Mouse (Mus musculus) gastrocnemius, postnatal 14 days (tissue): ENCODE measurements at regions not wholly inside any gene's neighbourhood (a gene's known extent, or its start where the extent isn't known, plus 50 kb on each side); places are given as distances from the start of the nearest gene placed in this dataset.

Source experiments
- DNase-seq: peaks from one replicate; pipeline ENCODE4 v3.0.0; 2021; ENCODE audit warnings: mixed read lengths
- intact Hi-C: fragments of 180-260 bp; cut with DNase I; formaldehyde crosslinking; loops from one replicate; pipeline ENCODE4 v1.15.1; 2025; ENCODE audit warnings: low total_unique reads

DNA sequence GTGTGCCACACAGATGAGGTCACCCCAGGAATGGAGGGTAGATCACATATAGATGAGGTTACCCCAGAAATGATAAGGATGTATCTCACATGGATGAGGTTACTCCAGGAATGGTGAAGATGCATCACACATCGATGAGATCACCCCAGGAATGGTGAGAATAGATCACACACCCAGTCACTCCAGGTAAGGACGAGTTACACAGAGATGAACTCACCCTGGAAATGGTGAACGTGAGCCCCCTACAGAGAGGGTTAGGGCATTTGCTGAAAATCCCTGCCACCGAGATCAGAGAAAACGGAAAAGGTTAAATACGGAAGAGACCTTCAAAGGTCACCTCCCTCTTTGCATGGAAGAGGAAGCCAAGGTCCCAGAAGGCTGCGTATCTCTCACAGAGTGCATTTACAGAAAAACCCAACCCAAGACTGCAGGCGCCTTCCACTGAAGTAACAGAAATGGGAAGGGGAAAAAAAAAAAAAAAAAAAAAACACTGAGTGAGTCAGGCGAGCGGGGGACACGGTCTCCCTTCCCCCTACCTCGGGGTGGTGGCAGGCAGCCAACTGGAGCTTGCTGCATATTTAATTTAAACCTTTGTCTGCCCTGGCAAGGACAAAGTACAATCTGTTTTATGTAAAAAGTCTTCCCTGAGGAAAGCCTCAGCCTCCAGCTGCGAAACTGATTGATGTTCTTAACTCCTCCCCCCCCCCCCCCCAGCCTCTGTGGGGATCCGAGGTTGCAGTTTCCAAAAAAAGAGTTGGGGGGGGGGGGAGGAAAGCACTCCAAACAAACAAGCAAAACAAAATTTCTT is 175.8 kb upstream of the Jmjd1c start:
- DNase-seq = peak; percentile 88
- intact Hi-C loops = loop anchor here (10.0 kb wide), 1 partner anchor 305 kb away; no protein-coding TSS in a partner anchor

DNA sequence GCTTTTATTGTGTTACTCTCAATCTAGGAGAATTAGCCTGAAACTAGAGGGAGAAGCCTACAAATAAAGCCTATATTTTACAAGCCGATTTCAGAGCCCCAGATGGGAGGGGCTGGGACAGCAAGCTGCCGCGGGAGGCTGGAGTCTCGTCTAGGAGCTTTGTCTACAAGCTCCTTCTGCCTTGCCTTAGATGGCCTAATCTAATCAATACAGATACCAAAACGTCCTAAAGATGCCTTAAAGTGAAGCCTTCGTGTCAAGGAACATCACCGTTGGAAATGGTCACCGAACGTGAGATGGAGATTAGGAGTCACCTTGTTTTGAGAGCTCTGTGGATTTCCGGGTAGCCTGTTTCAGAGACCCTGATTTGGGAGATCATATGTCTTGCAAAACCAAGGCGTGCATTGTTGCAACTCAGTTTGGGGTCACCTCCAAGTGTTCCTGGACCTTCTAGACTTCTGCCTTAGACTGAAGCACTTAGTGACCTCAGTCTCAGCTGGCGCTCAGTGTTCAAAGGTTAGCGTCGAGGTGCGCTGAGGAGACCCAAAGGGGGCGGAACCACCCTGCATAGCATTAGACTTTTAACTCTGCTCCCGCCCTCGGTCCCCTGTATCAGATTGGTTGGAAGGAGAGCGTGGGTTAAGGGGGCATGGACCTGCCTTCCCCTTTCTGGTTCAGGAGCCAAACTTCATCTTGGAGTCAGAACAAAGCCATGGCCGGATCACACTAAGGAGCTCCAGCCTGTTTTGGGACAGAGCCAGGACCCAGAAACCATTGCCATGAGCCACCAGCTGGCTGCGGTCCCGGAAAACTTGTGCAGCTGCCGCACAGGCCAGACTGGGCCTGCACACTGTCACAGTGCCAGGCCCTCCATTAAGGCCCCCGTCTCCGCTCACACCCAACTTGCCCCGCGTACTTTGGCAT is 174.9 kb upstream of the Jmjd1c start:
- intact Hi-C loops = no loop called here

DNA sequence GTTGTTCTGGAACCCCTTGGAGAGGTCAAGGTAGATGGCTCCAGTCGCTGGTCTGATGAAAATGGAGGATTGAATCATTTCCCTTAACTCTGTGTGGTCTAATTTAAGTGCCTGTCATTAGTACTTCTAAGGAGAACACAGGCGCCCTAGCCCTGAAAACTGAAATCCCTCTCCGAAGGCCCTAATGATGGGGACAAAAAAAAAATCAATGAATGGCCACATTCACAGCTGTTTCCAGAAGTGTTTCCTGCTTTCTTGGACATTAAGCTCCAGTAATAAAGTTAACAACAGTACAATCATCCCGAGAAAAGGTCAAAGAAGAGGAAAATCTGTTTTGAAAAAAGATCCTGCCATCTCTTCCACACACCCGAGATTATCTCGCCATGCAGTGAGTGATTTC is 174.1 kb upstream of the Jmjd1c start:
- intact Hi-C loops = no loop called here
- no peak for DNase-seq

More for the DNA sequence above, 174.9 kb upstream of the Jmjd1c start:
- peak; percentile 91 for DNase-seq

- DNase-seq = no peak
- intact Hi-C loops = no loop called here
These were observed 173.6 kb upstream of the Jmjd1c start for GRCm38 (mm10) chr10:66922314-66922713.

DNA sequence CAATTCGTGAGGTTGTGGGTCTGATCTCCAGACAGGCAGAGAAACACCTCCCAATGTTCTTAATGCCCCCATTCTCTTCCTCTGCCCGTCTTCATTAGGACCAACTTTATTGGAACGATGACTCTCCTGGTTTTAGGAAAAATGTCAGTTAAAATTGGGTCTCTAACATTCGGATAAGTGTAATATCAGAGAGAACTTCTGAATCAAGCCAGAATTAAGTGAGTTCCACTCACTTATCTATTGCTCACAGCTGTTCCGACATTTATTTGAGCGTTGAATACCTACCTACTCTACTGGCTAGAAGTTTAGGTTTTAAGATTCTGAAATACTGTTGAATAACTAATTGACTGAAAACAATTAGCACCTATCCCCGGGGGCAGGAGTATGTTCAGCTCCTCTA is 172.0 kb upstream of the Jmjd1c start:
- no peak for DNase-seq
- intact Hi-C loops = no loop called here

DNA sequence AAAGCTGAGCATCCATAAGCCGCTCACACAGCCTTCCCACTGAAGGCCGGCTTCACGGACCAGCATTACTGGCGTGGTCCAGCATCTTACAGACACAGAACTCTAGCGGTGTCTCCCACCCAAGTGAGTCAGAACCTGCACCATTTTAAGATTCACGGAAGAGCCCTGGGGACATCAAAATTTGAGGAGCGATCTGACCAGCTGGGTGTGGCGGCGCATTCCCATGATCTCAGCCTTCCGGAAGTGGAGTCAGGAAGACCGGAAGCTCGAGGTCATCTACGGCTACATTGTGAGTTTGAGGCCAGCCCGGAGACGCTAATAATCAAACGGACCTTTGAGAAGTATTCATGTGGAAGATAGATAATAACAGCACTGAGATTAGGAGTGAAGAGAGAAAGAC is 171.5 kb upstream of the Jmjd1c start:
- intact Hi-C loops = no loop called here
- DNase-seq = no peak

GRCm38 (mm10) chr10:66925553-66926127 is 170.3 kb upstream of the Jmjd1c start:
- intact Hi-C loops = no loop called here
- no peak for DNase-seq

- intact Hi-C loops = no loop called here
- no peak for DNase-seq
These were observed 168.3 kb upstream of the Jmjd1c start for GRCm38 (mm10) chr10:66927651-66928050.

GRCm38 (mm10) chr10:66928211-66928990 is 167.5 kb upstream of the Jmjd1c start:
- peak; percentile 32 for DNase-seq
- intact Hi-C loops = no loop called here

DNA sequence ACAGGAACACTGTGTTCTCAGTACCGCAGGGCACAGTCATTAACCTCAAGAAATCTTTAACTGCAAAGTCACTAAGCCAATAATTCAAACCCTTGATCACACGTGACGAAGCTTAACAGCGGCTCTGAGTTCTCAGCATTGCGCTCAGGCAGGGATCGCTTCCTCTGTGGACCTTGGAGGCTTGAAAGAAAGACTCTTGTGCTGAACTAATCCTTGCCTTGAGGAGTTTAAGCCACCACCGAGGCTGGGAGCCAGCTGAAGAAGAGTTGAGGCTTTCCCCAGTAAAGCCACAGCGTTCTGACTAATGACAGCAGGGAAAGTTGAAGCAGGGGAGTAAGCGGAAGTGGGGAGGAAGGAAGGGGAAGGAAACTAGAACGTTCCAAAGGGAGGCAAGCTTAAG is 165.4 kb upstream of the Jmjd1c start:
- DNase-seq = no peak
- intact Hi-C loops = no loop called here

- peak; percentile 71 for DNase-seq
- intact Hi-C loops = no loop called here
These were observed 164.4 kb upstream of the Jmjd1c start for GRCm38 (mm10) chr10:66931505-66931904.

DNA sequence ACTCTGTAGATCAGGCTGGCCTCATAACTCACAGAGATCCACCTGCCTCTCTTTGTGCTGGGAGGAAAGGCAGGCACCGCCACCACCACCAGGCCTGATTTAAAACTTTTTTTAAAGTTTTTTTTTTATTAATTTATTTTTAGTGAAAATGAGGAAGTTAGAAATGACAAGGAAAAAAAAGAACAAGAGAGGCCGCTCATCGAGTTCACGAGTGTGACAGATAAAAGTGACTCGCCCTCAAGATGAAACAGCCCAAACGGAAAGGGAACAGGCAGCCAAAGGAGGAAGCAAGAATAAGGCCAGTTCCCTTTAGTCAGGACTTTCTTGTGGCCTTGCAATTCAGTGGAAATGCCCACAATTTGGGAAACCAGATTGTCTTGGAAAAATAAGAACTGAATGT is 163.4 kb upstream of the Jmjd1c start:
- intact Hi-C loops = no loop called here
- no peak for DNase-seq

DNA sequence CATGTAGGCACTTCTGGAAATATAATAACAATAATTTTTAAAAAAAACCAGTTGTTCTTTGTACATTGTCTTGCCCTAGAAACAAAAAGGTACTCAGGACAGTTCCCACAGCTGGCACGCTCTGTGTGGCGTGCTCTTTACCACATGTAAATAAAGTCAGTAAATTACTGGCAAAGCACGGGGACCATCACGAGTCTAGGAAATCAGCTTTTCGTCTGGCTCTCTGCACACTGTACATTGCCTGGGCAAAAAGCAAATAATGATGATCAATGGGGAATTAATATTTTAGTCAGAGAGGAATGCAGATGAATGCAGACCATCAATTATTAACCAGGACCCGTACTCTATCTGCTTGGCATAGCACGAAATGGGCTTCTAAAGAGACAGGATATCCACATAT is 162.2 kb upstream of the Jmjd1c start:
- intact Hi-C loops = no loop called here
- DNase-seq = no peak

- intact Hi-C loops = no loop called here
- no peak for DNase-seq
These were observed 160.2 kb upstream of the Jmjd1c start for GRCm38 (mm10) chr10:66935731-66936130.

DNA sequence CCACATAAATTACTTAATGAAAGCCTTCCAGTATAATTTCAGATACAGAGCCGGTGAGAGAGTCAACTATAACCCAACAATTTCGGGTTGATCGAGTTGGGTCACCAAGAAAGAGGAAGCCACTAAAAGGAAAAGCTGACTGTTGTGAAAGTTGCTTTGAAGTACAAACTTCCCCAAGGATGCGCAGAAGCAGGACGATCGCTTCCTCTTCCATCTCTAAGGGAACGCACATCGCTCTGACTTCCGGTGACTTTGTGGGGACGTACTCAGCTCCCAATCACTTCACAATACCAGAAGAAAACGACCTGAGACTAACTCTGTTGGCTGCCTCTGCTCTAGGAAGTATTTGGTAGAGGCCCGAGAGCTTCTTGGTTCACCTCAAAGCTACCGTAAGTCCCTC is 158.8 kb upstream of the Jmjd1c start:
- no peak for DNase-seq
- intact Hi-C loops = no loop called here

DNA sequence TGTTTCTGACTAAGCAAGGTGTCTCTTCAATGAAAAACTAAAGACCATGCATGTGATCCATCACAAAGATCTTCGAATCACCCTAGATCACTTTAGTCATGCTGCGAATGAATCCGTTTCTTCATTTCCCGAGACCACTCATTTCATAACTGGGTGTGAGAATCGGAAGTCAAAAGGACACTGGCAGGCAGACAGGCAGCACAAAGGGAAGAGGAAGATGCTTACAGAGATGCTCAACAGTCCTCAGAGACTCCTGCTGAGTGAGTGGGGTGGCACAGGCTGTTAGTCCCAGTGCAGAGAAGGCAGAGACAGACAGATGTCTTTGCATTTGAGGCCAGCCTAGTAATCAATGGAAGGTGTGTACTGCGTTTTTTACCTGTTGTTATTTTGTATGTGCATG is 155.6 kb upstream of the Jmjd1c start:
- intact Hi-C loops = no loop called here

GRCm38 (mm10) chr10:66940922-66941321 is 155.0 kb upstream of the Jmjd1c start:
- intact Hi-C loops = no loop called here
- DNase-seq = no peak

More for the DNA sequence above, 155.6 kb upstream of the Jmjd1c start:
- DNase-seq = no peak

- DNase-seq = peak; percentile 62
- intact Hi-C loops = no loop called here
These were observed 154.0 kb upstream of the Jmjd1c start for GRCm38 (mm10) chr10:66941974-66942373.

GRCm38 (mm10) chr10:66943875-66944274 is 152.1 kb upstream of the Jmjd1c start:
- peak; percentile 51 for DNase-seq
- intact Hi-C loops = no loop called here

- no peak for DNase-seq
- intact Hi-C loops = no loop called here
These were observed 149.8 kb upstream of the Jmjd1c start for GRCm38 (mm10) chr10:66946161-66946560.
